Mouse (Mus musculus) embryonic facial prominence, embryonic 12.5 days (tissue): ENCODE data around the gene Mark1. TPM values are rescaled to one million over a fixed set of nuclear protein-coding genes. Genes with fewer than 3 reads are reported as not detected.

Source experiments
- ATAC-seq: fragments of 200-750 bp; cut with Nextera tagmentation; 2 replicates; pipeline ENCODE4 v1.8.0; 2017; ENCODE audit not compliant: insufficient number of reproducible peaks, insufficient read depth, low FRiP score, low TSS enrichment
- H3K27ac ChIP-seq: fragments of 300-500 bp; sonication (generic); 2 replicates; pipeline ENCODE4 v1.5.1; 2016; ENCODE audit warnings: mild to moderate bottlenecking
- H3K27me3 ChIP-seq: fragments of 300-500 bp; sonication (generic); 2 replicates; pipeline ENCODE4 v1.6.1; 2016; ENCODE audit warnings: mild to moderate bottlenecking, moderate library complexity
- H3K36me3 ChIP-seq: fragments of 300-500 bp; sonication (generic); 2 replicates; pipeline ENCODE4 v1.6.1; 2016; ENCODE audit warnings: mild to moderate bottlenecking
- H3K4me1 ChIP-seq: fragments of 300-500 bp; sonication (generic); 2 replicates; pipeline ENCODE4 v1.6.1; 2016
- H3K4me2 ChIP-seq: fragments of 300-500 bp; sonication (generic); replicated peaks from 2 replicates; pipeline ENCODE4 v1.6.1; 2016; ENCODE audit warnings: mild to moderate bottlenecking, moderate library complexity
- H3K4me3 ChIP-seq: fragments of 300-500 bp; sonication (generic); 2 replicates; pipeline ENCODE4 v1.5.1; 2016; ENCODE audit warnings: mild to moderate bottlenecking
- H3K9ac ChIP-seq: fragments of 300-500 bp; sonication (generic); 2 replicates; pipeline ENCODE4 v1.6.1; 2016; ENCODE audit warnings: mild to moderate bottlenecking, moderate library complexity
- H3K9me3 ChIP-seq: fragments of 300-500 bp; sonication (generic); 2 replicates; pipeline ENCODE4 v1.6.1; 2016; ENCODE audit warnings: mild to moderate bottlenecking, moderate library complexity
- WGBS: fragments of 180-500 bp; shearing (Covaris S2); methylation state at CpG from one replicate; pipeline ENCODE4 v1.1.7; 2016; 5-methylcytosine and 5-hydroxymethylcytosine counted together
- polyA plus RNA-seq: library from polyadenylated mRNA; unstranded; fragments of >200 nt; fragmentation: Nextera tagmentation; extraction: Ambion mirVana; gene quantifications from 2 replicates; pipeline ENCODE4 v1.2.1, GENCODE M21; 2016

Gene Mark1
- polyA plus RNA-seq, 1 experiment from 2014 or later = 4.6 TPM

DNA sequence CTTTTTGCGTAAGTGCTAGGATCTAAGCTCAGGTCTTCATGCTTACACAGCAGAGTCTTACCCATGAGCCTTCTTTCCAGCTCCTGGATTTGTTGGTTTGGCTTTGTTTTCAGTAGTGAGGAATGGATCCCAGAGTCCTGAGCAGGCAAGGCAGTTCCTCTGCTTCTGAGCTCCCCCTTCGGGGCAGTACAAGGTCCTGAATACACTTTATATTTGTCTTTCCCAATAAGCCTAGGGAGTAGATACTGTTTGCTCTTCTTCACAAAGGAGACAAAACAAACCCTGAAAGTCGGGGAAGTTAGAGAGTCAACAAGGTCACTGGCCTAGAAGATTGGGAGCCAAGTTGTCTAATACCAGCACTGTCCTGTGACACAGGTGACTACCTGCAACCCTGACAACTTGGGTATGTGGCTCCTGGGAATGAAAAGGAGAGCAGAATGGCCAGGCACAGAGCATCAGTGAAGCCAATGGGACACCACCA, 131.7 kb downstream of the Mark1 start:
- 80% methylated on average over 3 of the region's 3 CpGs for WGBS
- no peak overlapping the region for H3K27ac ChIP-seq
- no peaks in the 10 kb centered on the region for H3K9me3 ChIP-seq
- no peak overlapping the region for H3K4me2 ChIP-seq
- H3K9ac ChIP-seq = no peak overlapping the region
- no peak overlapping the region for H3K4me3 ChIP-seq
- no peak for ATAC-seq
- H3K4me1 ChIP-seq = peaks cover 27% of the 10 kb centered on the region
- no peaks in the 10 kb centered on the region for H3K27me3 ChIP-seq
- no peaks in the 10 kb centered on the region for H3K36me3 ChIP-seq

DNA sequence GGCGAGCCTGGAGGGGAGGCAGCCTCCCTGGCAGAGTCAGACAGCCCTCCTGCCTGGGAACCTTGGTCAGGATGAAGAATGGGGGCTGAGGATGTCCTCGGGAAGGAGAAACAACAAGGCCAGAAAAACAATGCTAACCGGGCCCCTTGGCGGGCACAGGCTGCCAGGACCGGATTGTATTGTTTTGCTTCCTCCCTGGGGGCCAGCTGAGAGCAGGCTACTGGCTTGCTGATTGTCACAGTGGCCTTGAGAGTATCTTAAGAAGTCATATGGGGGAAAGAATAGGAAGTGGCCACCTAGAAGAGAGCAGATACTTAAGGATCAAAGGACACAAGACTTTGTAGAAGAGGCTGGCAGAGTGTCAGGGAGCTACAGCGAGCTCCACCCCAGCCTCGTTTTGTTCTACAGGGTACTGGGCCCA, 135.0 kb downstream of the Mark1 start:
- peaks cover 16% of the 10 kb centered on the region for H3K4me1 ChIP-seq
- 22% methylated on average over 7 of the region's 7 CpGs for WGBS
- H3K36me3 ChIP-seq = no peaks in the 10 kb centered on the region
- H3K9ac ChIP-seq = no peak overlapping the region
- H3K27ac ChIP-seq = no peak overlapping the region
- ATAC-seq = no peak
- H3K27me3 ChIP-seq = no peaks in the 10 kb centered on the region
- H3K4me3 ChIP-seq = no peak overlapping the region
- no peaks in the 10 kb centered on the region for H3K9me3 ChIP-seq
- no peak overlapping the region for H3K4me2 ChIP-seq

DNA sequence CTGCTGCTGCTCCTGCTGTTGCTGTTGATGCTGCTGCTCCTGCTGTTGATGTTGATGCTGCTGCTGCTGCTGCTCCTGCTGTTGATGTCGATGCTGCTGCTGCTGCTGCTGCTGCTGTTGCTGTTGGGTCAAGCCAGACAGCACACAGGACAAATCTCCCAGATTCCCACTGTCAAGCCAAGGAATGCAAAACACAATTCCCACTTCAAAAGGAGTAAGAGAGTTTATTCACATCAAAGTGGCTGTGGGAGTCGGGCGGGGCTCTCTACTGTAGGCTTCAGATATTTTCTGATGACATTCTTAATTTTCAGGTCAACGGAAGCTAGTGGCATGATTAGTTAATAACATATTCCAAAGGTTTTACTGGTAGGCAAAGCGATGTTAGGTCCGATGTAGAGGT, 136.7 kb downstream of the Mark1 start:
- Histone ChIP-seq H3K4me3 (no peak overlapping the region), H3K9me3 (no peaks in the 10 kb centered on the region), H3K9ac (no peak overlapping the region), H3K4me2 (no peak overlapping the region), H3K36me3 (no peaks in the 10 kb centered on the region), H3K4me1 (peaks cover 14% of the 10 kb centered on the region), H3K27ac (no peak overlapping the region), H3K27me3 (no peaks in the 10 kb centered on the region)
- 88% methylated on average over 6 of the region's 6 CpGs for WGBS
- ATAC-seq = no peak

DNA sequence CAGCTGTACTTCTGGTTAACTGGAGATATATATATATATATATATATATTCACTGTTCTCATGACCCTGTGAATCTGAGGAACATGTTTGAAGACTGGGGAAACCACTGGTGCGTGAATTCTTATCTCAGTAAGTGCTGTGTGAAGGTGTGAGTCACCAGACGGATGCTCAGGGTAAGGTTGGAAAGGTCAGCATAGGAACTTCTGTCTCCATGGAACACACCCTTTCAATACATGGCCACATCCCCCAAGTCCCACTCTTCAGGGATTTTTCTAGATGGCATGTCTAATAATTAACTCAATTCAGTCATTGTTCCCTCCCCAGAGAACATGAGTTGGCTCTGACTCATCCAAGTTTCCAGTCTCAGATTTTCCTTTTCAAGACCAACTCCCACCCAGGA, 137.8 kb downstream of the Mark1 start:
- ATAC-seq = no peak
- Histone ChIP-seq H3K27ac (no peak overlapping the region), H3K4me3 (no peak overlapping the region), H3K27me3 (no peaks in the 10 kb centered on the region), H3K9me3 (no peaks in the 10 kb centered on the region), H3K9ac (no peak overlapping the region), H3K36me3 (no peaks in the 10 kb centered on the region), H3K4me2 (no peak overlapping the region), H3K4me1 (peaks cover 7% of the 10 kb centered on the region; the same call in 1 of the 2 replicates)
- 82% methylated on average over 2 of the region's 2 CpGs for WGBS

DNA sequence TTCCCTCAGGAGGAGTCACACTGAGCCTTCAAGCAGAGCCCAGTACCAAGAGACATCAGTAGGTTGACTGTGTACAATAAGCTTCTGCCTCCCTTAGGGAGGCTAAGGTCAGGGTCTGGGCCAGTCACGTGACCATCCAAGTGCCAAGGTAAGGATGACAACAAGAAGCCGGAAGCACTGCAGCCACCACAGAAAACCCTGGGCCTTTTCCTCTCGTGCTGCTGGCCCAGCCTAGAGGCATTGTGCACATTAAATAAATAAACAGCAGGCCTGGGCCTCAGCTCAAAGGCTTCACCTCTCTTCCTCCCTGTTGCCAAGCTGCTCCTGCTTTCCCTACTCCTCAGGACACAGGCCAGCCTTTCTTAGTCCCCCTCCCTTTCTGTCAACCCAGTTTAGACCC, 139.1 kb downstream of the Mark1 start:
- Histone ChIP-seq H3K4me3 (no peak overlapping the region), H3K4me1 (peaks cover 5% of the 10 kb centered on the region; the same call in 1 of the 2 replicates), H3K27ac (no peak overlapping the region), H3K9ac (no peak overlapping the region), H3K9me3 (no peaks in the 10 kb centered on the region), H3K27me3 (no peaks in the 10 kb centered on the region), H3K4me2 (no peak overlapping the region), H3K36me3 (no peaks in the 10 kb centered on the region)
- ATAC-seq = no peak
- 37% methylated on average over 3 of the region's 3 CpGs for WGBS

DNA sequence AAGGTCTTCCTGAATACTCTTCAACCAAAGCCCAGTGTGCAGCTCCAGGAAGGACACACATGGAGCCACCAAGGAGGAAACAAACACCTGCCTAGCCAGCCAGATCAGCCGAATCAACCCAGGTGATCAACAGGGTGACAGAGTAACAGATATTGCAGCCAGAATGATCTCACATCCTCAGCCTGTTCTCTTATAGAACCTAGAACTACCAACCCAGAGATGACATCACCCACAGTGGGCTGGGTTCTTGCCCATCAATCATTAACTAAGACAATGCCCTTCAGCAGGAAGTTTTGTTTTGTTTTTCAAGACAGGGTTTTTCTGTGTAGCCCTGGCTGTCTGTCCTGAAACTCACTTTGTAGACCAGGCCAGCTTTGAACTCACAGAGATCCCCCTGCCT, 141.1 kb downstream of the Mark1 start:
- no peaks in the 10 kb centered on the region for H3K4me1 ChIP-seq
- WGBS = 89% methylated on average over 1 of the region's 1 CpGs
- no peak for ATAC-seq
- no peaks in the 10 kb centered on the region for H3K27me3 ChIP-seq
- H3K36me3 ChIP-seq = no peaks in the 10 kb centered on the region
- no peak overlapping the region for H3K9ac ChIP-seq
- H3K4me3 ChIP-seq = no peak overlapping the region
- no peak overlapping the region for H3K27ac ChIP-seq
- no peak overlapping the region for H3K4me2 ChIP-seq
- H3K9me3 ChIP-seq = no peaks in the 10 kb centered on the region

DNA sequence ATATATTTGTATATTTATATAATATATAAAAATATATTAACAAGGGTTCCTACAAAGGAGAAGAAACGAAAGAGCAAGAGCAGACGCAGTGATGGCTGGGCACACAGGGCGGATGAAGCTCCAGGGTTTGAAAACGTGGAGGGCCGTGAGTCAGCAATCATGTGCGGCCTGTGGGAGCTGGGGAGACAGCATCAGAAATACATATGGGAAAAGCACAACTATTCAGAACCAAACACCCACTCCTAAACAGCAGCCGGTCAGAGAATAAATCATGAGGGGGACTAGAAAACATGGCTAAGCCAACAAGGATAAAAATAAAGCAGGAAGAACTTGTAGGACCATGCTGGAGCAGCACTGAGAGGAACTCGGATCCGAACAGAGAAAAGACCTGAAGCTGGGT, 142.2 kb downstream of the Mark1 start:
- H3K4me2 ChIP-seq = no peak overlapping the region
- H3K36me3 ChIP-seq = no peaks in the 10 kb centered on the region
- WGBS = 87% methylated on average over 9 of the region's 9 CpGs
- H3K27me3 ChIP-seq = no peaks in the 10 kb centered on the region
- no peaks in the 10 kb centered on the region for H3K9me3 ChIP-seq
- H3K4me3 ChIP-seq = no peak overlapping the region
- no peak for ATAC-seq
- H3K27ac ChIP-seq = no peak overlapping the region
- no peaks in the 10 kb centered on the region for H3K4me1 ChIP-seq
- no peak overlapping the region for H3K9ac ChIP-seq

DNA sequence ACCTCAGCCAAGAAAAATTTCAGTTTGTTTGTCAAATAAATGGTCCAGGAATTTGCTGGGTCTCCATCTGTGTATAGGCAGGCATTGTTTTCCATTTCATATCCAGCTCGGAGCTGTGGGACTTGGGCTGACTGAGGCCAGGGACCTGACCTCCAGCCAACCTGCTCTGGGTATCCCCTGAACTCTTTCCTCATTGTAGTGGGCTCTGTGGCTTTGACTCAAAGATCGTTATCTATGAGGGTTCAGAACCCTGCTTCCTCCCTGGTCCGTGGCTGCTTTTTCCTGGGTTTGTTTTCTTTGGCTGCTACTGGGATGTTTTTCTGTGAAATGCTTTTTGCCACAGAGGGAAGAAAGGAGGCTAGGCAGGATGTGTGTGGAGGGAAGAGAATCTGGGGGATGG, 145.4 kb downstream of the Mark1 start:
- ATAC-seq = no peak
- Histone ChIP-seq H3K27me3 (peaks cover 10% of the 10 kb centered on the region; the same call in 1 of the 2 replicates), H3K4me1 (peaks cover 6% of the 10 kb centered on the region; the same call in 1 of the 2 replicates), H3K36me3 (no peaks in the 10 kb centered on the region), H3K27ac (no peak overlapping the region), H3K4me2 (no peak overlapping the region), H3K9me3 (no peaks in the 10 kb centered on the region), H3K9ac (no peak overlapping the region), H3K4me3 (no peak overlapping the region)
- WGBS = 50% methylated on average over 3 of the region's 3 CpGs

DNA sequence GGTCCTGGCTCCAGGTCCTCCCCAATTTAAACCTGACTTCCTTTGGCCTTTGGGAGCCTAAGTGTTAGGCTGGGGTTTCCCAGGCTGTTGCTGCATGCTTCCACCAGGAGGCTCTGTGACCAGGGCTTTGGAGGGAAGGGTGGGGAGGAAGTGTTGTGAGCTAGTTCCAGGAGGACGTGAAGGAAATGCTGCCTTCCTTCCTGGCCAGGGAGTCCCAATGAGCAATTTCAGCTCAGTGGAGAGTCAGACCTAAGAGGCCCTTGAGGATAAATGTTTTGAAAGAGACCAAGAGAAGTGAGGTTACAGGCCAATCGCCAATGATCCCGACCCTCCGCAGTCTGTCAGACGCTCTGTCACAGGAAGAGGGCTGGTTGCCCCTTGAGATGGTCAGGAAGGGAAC, 146.0 kb downstream of the Mark1 start:
- no peak overlapping the region for H3K27ac ChIP-seq
- H3K27me3 ChIP-seq = peaks cover 13% of the 10 kb centered on the region; the same call in 1 of the 2 replicates
- H3K9ac ChIP-seq = no peak overlapping the region
- ATAC-seq = 0 out of 2 replicates have a peak, but pooled peaks have one; percentile 38
- H3K9me3 ChIP-seq = no peaks in the 10 kb centered on the region
- no peak overlapping the region; the same call in 1 of the 2 replicates for H3K4me3 ChIP-seq
- 21% methylated on average over 5 of the region's 5 CpGs for WGBS
- H3K4me2 ChIP-seq = peak overlapping the region; percentile 21
- H3K4me1 ChIP-seq = peaks cover 6% of the 10 kb centered on the region; the same call in 1 of the 2 replicates
- H3K36me3 ChIP-seq = no peaks in the 10 kb centered on the region

DNA sequence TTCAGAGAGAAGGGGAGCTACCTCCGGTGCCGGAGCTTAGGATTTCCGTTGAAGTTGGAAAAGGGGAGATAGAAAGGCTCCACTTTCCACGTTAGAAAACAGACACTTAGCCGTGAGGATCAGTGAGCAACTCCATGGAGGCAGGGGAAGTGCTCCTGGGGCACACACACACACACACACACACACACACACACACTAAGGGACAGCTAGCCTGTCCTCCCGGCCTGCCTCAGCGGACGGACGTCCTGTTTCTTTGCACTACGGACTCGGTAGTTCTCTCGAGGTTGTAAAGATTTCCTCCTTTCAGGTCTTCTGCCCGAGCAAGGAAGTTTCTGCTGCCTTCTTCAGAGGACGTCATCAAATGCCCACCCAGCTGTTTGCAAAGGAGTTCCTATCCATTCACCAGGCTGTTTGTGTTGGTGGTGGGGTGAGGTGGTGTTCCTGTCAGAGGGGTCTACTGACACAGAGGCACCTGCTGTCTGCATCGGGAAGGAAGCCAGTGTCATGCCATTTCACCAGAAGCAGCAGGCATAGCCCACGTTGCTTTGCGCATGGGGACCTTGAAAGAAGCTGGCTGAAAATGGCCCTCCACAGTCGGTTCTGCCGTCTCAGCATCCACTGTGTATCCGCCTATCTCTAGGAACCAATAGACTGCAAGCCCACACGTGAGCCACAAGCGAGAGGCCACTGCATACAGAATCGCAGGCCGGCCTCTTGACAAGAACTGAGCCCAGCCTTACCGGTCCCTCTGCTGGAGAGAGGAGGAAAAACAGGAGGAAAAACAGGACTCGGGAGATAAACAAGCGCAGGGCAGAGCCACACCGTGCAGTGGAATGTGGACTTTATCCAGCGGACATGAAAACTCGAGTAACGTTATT, 147.4 kb downstream of the Mark1 start:
- ATAC-seq = peak; percentile 64; the same call in 1 of the 2 replicates
- Histone ChIP-seq H3K9ac (no peak overlapping the region), H3K4me3 (0 out of 2 replicates have a peak overlapping the region, but pooled peaks have one; percentile 7), H3K27me3 (peaks cover 15% of the 10 kb centered on the region; the same call in 1 of the 2 replicates), H3K9me3 (no peaks in the 10 kb centered on the region), H3K4me2 (peak overlapping the region; percentile 38), H3K27ac (0 out of 2 replicates have a peak overlapping the region, but pooled peaks have one; percentile 7), H3K4me1 (peaks cover 6% of the 10 kb centered on the region; the same call in 1 of the 2 replicates), H3K36me3 (no peaks in the 10 kb centered on the region)
- WGBS = 18% methylated on average over 31 of the region's 31 CpGs

DNA sequence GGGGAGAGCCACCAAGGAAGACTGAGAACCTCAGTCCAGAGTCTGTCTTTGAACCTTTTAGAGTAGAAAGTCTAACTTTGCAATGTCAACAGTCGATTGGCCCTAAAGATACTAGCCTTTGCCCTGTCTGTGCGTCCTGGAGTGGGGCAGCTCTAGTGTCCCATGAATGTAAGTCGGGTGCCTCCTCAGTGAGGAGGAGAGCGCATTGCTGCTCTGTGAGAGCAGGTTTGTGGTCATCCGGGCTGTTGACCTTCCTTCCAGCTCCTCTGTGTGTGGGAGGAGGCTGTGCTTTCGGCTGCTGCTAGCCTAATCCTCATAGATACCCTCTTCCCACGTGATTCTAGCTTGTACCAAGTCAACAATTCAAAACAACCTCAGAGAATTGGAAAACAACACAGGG, 148.2 kb downstream of the Mark1 start:
- H3K4me2 ChIP-seq = no peak overlapping the region
- no peak for ATAC-seq

DNA sequence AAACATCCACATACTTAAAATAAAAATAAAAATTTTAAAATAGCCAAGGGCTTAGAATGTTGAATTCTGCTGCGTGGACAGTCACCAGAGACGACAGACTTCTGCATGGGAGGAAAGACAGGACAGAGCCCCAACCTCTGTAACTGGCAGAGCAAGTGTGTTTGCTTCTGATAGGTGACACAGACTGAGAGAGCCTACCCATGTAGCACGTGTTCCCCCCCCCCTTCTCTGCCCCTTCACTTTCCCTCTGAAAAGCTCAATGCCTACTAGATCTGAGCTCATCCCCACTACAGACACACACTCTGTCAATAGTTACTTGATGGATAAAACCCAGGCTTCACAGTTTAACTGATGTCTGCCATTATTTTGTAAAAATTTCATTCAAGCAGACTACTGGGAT, 152.4 kb downstream of the Mark1 start:
- 61% methylated on average over 3 of the region's 3 CpGs for WGBS
- Histone ChIP-seq H3K27ac (no peak overlapping the region), H3K27me3 (peaks cover 20% of the 10 kb centered on the region; the same call in 1 of the 2 replicates)

More for the DNA sequence above, 148.2 kb downstream of the Mark1 start:
- no peak overlapping the region for H3K4me3 ChIP-seq
- no peak overlapping the region for H3K27ac ChIP-seq
- no peaks in the 10 kb centered on the region for H3K36me3 ChIP-seq
- peaks cover 22% of the 10 kb centered on the region; the same call in 1 of the 2 replicates for H3K27me3 ChIP-seq
- H3K4me1 ChIP-seq = peaks cover 10% of the 10 kb centered on the region; the same call in 1 of the 2 replicates
- WGBS = 47% methylated on average over 7 of the region's 7 CpGs
- H3K9me3 ChIP-seq = no peaks in the 10 kb centered on the region
- no peak overlapping the region for H3K9ac ChIP-seq

More for the DNA sequence above, 152.4 kb downstream of the Mark1 start:
- Histone ChIP-seq H3K9ac (no peak overlapping the region), H3K4me2 (no peak overlapping the region), H3K4me3 (no peak overlapping the region), H3K9me3 (no peaks in the 10 kb centered on the region), H3K4me1 (peaks cover 18% of the 10 kb centered on the region), H3K36me3 (no peaks in the 10 kb centered on the region)
- ATAC-seq = no peak
